22 mouse cellular contexts compared by ENCODE assay signal in the genomic region with DNA sequence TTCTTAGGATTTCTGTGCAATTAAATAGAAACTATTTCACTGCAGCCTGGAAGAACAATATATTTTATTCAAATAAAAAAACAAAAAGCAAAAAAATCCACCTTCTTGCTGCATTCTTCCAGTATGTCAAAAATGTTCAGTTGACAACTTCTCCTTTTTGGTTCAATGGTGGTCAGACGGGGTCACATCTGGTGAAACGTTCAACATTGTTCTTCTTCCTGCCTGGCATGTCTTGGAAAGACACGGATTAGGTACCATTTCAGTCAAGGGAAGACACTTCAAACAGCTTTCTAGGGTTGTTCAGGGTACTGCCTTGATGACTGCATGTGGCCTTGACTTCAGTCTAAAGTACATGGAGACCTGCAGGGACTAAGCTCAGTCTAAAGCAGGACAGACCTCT.
"Had no signal": no experiment of that assay in that cellular context is flagged by ENCODE, and none has a peak within 500 bp of the region (broad histone marks: within the 10 kb centered on the region; RNA-seq: fewer than 3 reads in every experiment).

No protein-coding gene starts in this region.

- H3K27ac ChIP-seq: kidney, postnatal 0 days; left cerebral cortex, adult 2 months; limb, embryonic 13.5 days; liver, embryonic 12.5 days; liver, embryonic 15.5 days; lung, embryonic 15.5 days; midbrain, embryonic 12.5 days; midbrain, embryonic 15.5 days; stomach, postnatal 0 days had no signal

- DNase-seq: kidney, adult 18-20 months; kidney, postnatal 25 days; layer of hippocampus, postnatal 36 days; liver; lung, adult 18-20 months; lung, postnatal 10 days; lung, postnatal 36 days; right cerebral cortex, adult 18-20 months; right cerebral cortex, postnatal 14 days; right cerebral cortex, postnatal 4 days; thymus, adult 18-20 months; thymus, postnatal 14 days; thymus, postnatal 4 days had no signal

- ATAC-seq: liver, embryonic 12.5 days; midbrain, embryonic 15.5 days had no signal

- H3K27me3 ChIP-seq: liver, embryonic 12.5 days; liver, embryonic 15.5 days; lung, embryonic 15.5 days; midbrain, embryonic 12.5 days; midbrain, embryonic 15.5 days had no signal

- H3K4me3 ChIP-seq: left cerebral cortex, adult 2 months; limb, embryonic 13.5 days; liver, embryonic 12.5 days; liver, embryonic 15.5 days; lung, embryonic 15.5 days; midbrain, embryonic 12.5 days; midbrain, embryonic 15.5 days had no signal

- H3K4me2 ChIP-seq: limb, embryonic 13.5 days; liver, embryonic 12.5 days; liver, embryonic 15.5 days; lung, embryonic 15.5 days; midbrain, embryonic 12.5 days; midbrain, embryonic 15.5 days had no signal

- H3K4me1 ChIP-seq: liver, embryonic 12.5 days; liver, embryonic 15.5 days; lung, embryonic 15.5 days; midbrain, embryonic 15.5 days had no signal

- H3K36me3 ChIP-seq: limb, embryonic 13.5 days; liver, embryonic 12.5 days; liver, embryonic 15.5 days; lung, embryonic 15.5 days; midbrain, embryonic 15.5 days had no signal

- H3K9ac ChIP-seq: limb, embryonic 13.5 days; liver, embryonic 12.5 days; liver, embryonic 15.5 days; lung, embryonic 15.5 days; midbrain, embryonic 12.5 days; midbrain, embryonic 15.5 days had no signal

- H3K9me3 ChIP-seq: limb, embryonic 13.5 days; liver, embryonic 12.5 days; liver, embryonic 15.5 days; lung, embryonic 15.5 days; midbrain, embryonic 12.5 days; midbrain, embryonic 15.5 days had no signal
